Mouse (Mus musculus): ENCODE data around the gene Cyp4f14.
A peak's percentile ranks its signal among the peaks of the same experiment; 100 is the strongest.
"Not testable (repeated sequence)": the region's sequence is repeated elsewhere in the genome, so short reads cannot be mapped to it uniquely, and the experiment has no call there.

Gene Cyp4f14

GRCm38 (mm10) chr17:32891239-32892180, 25.6 kb downstream of the Cyp4f14 start, which contains the start of gene Zfp870:
Zfp870 (minus strand) TSS chr17:32891642.
- peak; percentile 83 to 84 for DNase-seq

DNA sequence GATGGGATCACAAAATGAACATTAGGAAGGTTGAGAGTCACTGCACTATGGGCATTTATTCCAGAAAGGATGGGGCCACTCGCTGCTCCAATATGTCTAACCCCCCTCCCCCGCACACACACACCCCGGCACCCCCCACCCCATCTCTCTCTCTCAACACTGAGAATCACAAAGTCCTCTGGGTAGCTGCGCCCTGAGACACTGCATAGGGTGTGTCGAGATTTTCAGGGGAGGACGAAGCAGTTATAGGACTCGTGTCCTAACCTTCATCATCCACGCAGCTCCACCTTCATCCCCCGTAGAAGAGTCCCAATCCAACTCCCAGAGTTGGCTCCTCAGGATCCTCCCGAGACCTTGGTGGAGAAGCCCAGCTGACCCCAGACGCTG, 26.3 kb downstream of the Cyp4f14 start:
- DNase-seq, result no peak

DNA sequence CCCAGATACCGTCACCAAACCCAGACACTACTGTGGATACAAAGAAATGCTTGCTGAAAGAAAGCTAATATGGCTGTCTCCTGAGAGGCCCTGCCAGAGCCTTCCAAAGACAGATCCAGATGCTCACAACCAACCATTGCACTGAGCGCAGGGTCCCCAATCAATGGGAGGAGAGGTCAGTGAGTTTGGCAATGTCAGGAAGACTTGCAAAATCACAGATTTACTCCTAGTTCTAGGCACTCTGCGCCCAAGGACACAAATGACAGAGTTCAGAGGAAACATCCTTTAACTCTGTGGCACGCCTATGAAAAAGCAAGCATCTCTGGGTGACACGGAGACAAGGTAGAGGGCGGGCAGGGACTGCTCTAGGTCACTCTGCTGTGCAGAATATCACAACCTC, 27.5 kb downstream of the Cyp4f14 start:
- DNase-seq, result no peak

DNA sequence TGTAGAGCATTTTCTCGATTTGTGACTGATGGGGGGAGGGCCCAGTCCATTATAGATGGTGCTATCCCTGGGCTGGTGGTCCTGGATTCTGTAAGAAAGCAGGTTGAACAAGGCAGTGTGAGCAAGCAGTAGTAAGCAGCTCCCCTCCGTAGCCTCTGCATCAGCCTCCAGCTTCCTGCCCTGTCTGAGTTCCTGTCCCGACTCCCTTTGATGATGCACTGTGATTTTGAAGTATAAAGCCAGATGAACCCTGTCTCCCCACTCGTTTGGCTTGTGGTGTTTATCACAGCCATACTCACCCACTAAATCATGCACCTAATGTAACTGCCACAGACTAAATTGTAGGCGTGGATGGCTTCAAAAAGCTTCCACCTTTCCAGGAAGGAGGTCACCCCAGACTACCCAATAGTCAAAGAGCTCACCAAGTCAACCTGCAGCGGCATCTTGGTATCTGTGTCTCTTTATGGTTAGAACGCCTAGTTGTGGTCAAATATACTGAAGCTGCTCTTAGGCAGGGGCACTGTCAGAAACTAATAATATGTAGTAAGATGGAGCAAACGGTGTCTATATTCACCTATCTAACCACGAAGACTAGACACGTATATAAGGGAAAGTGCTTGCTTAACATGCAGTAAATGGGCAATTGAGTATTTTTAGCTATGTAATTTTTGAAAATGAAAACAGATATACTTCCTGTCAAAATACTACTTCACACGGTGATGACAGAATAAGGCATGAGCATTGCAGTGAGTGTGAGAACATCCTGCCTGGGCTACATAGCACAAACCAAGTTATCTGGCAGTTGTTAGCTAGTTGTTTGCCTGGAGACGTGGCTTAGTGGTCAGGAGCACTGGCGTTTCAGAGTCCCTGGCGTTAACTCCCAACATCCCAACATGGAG, 36.6 kb downstream of the Cyp4f14 start:
- no peak for DNase-seq

DNA sequence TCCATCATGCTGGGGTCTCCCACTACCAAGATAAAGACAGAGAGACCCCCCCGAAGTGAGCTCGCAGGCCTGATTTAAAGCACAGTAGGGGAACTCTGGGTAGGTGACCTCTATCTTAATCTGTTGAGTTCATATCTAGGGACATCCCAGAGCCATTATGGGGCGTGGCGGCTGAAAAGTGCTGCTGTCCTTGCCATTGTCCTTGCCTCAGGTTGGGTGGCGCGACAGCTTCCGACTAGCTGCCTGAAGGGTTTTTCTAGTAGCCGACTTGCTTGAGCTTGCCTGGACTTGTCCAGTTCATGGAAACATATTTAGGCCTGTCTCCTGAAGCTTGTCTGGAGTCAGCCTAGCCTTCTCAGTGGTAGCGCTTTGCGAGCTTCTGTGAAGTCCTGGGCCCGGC, 38.4 kb downstream of the Cyp4f14 start:
- no peak for DNase-seq

- no peak for DNase-seq
Measured at GRCm38 (mm10) chr17:32877471-32878171, 39.5 kb downstream of the Cyp4f14 start.

DNA sequence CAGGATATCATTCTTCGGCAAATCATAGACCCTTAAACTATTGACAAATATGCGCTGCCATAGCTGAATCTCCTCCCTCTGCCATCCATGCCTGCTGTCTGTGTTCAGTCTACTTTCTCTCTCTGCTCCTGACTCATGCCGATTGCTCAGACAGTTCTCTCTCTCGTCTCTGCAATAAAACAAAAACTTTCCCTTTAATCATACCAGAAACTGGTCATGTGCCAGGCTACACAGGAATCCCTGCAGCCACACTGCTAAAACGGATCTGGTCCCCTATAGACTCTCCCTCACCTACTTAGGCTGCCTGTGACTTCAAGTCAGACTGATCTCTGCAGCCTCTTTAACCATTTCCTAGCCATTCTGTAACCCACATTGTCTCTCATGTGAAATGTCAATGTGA, 44.4 kb downstream of the Cyp4f14 start:
- DNase-seq, result no peak

GRCm38 (mm10) chr17:32872091-32872490, 45.1 kb downstream of the Cyp4f14 start:
- DNase-seq, result no peak

DNA sequence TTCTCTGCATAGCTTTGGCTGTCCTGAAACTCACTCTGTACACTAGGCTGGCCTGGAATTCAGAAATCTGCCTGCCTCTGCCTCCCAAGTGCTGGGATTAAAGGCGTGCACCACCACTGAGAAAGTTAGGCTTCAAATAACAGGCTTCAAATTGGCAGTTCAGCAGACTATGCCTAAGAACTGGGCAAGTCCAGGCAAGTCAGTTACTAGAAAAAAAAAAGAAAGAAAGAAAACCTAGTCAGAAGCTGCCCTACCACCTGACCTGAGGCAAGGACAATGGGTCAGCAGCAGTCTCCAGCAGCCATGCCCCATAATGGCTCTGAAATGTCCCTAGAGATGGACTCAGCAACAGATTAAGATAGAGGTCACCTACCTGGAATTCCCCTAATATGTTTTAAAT, 45.7 kb downstream of the Cyp4f14 start:
- no peak for DNase-seq

- DNase-seq, result not testable (repeated sequence)
Measured at GRCm38 (mm10) chr17:32867266-32867665, 49.9 kb downstream of the Cyp4f14 start.

GRCm38 (mm10) chr17:32856713-32857112, 60.4 kb downstream of the Cyp4f14 start:
- DNase-seq, result not testable (repeated sequence)

Data from B cell, adult 2 months (primary cell).